Mouse (Mus musculus): ENCODE data around the gene Basp1.
"Not testable (repeated sequence)": the region's sequence is repeated elsewhere in the genome, so short reads cannot be mapped to it uniquely, and the experiment has no call there.

- TF ChIP-seq CTCF (IDR thresholded peaks at IDR 0.05; ENCODE audit: borderline replicate concordance, control insufficient read depth, extremely low read depth, insufficient read depth, low read length, poor library complexity); POLR2A (IDR thresholded peaks at IDR 0.05; ENCODE audit: control insufficient read depth, extremely low read depth, insufficient read depth, low read length, poor library complexity): not testable (repeated sequence)
These were observed 49.5 kb upstream of the Basp1 start for GRCm38 (mm10) chr15:25463076-25463475.
